Mouse (Mus musculus): ENCODE measurements around the gene Acvr1. TPM values are rescaled to one million over a fixed set of nuclear protein-coding genes. Genes with fewer than 3 reads are reported as not detected.
A peak's percentile ranks its signal among the peaks of the same experiment; 100 is the strongest.

Gene Acvr1
- polyA plus RNA-seq, 1 experiment from 2014 or later, result 7.4 TPM

DNA sequence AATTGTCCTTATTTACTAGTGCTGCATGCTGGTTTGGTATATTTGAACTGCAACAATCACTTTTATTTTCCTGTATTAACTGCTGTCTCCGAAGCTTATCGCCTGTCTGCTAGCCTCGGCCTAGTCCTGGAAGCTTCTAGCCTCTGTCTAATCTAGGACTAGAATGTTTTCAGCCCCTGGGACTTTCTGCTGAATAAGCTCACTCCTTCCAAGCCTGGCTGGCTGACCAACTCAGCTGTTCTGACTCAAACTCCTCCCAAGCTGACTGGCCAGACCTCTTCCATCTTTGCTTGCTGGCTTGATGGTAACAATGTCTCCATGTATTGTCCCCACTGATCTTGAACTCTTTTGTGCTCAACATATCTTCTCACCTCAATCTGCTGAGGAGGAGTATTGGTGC lies 71.7 kb downstream of the Acvr1 start:
- Histone ChIP-seq H3K27ac (ENCODE audit: low read length) (no peak overlapping the region), H3K4me2 (ENCODE audit: low read length) (no peak overlapping the region), H3K4me1 (replicated peaks; ENCODE audit: control insufficient read depth, insufficient read depth, low read length) (0 out of 2 replicates have a peak, but pooled peaks cover 2% of the 10 kb centered on the region), H3K9me3 (ENCODE audit: control insufficient read depth, low read length) (peaks cover 3% of the 10 kb centered on the region; the same call in 1 of the 2 replicates), H3K4me3 (replicated peaks; ENCODE audit: low read length) (no peak overlapping the region), H3K9ac (replicated peaks; ENCODE audit: low read depth, low read length) (no peak overlapping the region), H3K36me3 (ENCODE audit: control insufficient read depth, insufficient read depth) (no peaks in the 10 kb centered on the region), H3K27me3 (replicated peaks; ENCODE audit: control insufficient read depth, insufficient read depth, low read length) (no peaks in the 10 kb centered on the region)
- ATAC-seq, result no peak
- 88% methylated on average over 3 of the region's 3 CpGs for WGBS

DNA sequence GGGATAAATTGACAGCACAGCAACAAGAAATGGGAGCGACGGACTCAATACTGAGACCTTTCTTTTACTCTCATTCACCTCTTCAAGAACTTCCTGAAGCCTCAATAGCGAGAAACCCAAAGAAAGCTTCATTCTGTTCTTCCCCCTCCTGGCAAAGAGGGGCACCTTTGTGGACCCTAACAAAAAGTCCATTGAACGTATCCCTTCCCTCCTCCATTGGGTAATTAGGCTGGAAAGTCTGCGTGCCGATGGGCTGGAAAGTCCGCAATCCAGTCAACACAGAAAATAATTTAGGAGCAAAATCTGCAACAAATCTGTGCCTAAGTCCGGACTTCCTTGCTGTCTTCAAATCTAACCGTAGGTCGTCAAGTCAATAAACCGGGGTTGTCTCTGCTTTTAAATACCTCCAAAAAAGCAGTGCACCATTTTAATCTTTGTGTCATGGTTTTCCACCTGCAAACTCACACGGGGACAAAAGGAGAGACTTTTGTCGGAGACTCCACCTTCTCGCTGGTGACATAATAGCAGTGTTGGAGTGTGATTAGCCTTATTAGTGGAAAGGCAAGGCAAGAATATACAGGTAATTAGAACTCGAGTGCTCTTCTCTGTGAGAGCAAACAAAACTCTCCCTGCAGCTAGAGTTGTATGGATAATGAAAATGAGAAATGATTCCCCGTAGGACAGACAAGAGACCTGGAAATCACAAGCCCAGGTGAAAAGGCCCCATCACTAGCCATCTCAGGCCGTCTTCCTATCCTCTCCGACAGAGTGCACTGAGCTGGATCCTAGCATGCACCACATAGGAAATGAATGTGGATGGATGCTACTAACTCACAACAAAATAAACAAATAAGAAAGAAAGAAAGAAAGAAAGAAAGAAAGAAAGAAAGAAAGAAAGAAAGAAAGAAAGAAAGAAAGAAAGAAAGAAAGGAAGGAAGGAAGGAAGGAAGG lies 73.0 kb downstream of the Acvr1 start:
- Histone ChIP-seq H3K9me3 (ENCODE audit: control insufficient read depth, low read length) (peaks cover 3% of the 10 kb centered on the region; the same call in 1 of the 2 replicates), H3K4me3 (replicated peaks; ENCODE audit: low read length) (no peak overlapping the region), H3K27ac (ENCODE audit: low read length) (no peak overlapping the region), H3K27me3 (replicated peaks; ENCODE audit: control insufficient read depth, insufficient read depth, low read length) (no peaks in the 10 kb centered on the region), H3K4me2 (ENCODE audit: low read length) (peak overlapping the region; percentile 10; the same call in 1 of the 2 replicates), H3K9ac (replicated peaks; ENCODE audit: low read depth, low read length) (no peak overlapping the region), H3K36me3 (ENCODE audit: control insufficient read depth, insufficient read depth) (no peaks in the 10 kb centered on the region), H3K4me1 (replicated peaks; ENCODE audit: control insufficient read depth, insufficient read depth, low read length) (0 out of 2 replicates have a peak, but pooled peaks cover 2% of the 10 kb centered on the region)
- WGBS, result 14% methylated on average over 18 of the region's 18 CpGs
- ATAC-seq, result no peak

DNA sequence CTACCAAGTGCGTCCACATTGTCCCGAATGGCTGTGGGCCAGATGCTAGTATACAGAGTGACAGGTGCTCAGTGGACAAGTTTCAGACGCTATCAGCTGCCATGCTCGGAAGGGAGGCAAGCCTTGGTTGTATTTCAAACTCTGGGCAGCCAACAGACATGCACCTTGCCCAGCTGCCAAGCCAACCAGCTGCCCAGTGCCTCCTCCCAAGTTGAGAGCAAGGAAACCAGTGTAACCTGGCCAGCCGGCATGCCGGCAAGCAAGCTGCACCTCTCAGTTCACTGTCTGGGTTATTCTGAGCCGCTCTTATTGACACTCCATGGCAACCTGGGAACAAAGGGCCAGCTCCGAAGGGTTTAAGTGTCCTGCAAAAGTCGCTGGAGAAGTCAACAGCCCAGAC lies 77.7 kb downstream of the Acvr1 start:
- no peak overlapping the region for H3K27ac ChIP-seq (ENCODE audit: low read length)
- ATAC-seq, result no peak
- peaks cover 3% of the 10 kb centered on the region; the same call in 1 of the 2 replicates for H3K9me3 ChIP-seq (ENCODE audit: control insufficient read depth, low read length)
- 78% methylated on average over 9 of the region's 9 CpGs for WGBS
- no peaks in the 10 kb centered on the region for H3K36me3 ChIP-seq (ENCODE audit: control insufficient read depth, insufficient read depth)
- H3K4me1 ChIP-seq (replicated peaks; ENCODE audit: control insufficient read depth, insufficient read depth, low read length), result peaks cover 30% of the 10 kb centered on the region
- H3K4me2 ChIP-seq (ENCODE audit: low read length), result no peak overlapping the region
- H3K27me3 ChIP-seq (replicated peaks; ENCODE audit: control insufficient read depth, insufficient read depth, low read length), result no peaks in the 10 kb centered on the region
- no peak overlapping the region for H3K4me3 ChIP-seq (replicated peaks; ENCODE audit: low read length)
- no peak overlapping the region for H3K9ac ChIP-seq (replicated peaks; ENCODE audit: low read depth, low read length)

DNA sequence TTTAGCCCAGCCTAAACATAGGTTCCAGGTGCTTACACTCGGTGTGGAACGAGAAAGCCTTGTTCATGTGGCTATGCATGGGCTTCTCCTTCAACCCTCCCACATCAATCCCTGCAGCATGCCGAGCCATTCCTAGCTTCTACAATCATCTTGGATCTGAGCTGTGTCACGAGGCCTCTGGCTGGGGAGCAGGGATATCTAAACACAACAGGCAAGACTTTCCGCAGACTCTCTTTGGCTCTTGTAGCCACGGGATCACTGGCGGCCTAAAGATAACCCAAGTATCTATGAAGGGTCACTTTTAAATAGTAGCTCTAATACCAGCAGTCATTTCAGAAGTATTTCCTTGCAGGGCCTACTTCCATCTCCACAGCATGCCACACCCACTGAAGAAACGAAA lies 78.6 kb downstream of the Acvr1 start:
- Histone ChIP-seq H3K27ac (ENCODE audit: low read length) (no peak overlapping the region), H3K27me3 (replicated peaks; ENCODE audit: control insufficient read depth, insufficient read depth, low read length) (no peaks in the 10 kb centered on the region), H3K4me1 (replicated peaks; ENCODE audit: control insufficient read depth, insufficient read depth, low read length) (peaks cover 32% of the 10 kb centered on the region), H3K9me3 (ENCODE audit: control insufficient read depth, low read length) (peaks cover 3% of the 10 kb centered on the region; the same call in 1 of the 2 replicates), H3K4me3 (replicated peaks; ENCODE audit: low read length) (no peak overlapping the region), H3K4me2 (ENCODE audit: low read length) (no peak overlapping the region), H3K36me3 (ENCODE audit: control insufficient read depth, insufficient read depth) (no peaks in the 10 kb centered on the region), H3K9ac (replicated peaks; ENCODE audit: low read depth, low read length) (no peak overlapping the region)
- no peak for ATAC-seq
- WGBS, result 94% methylated on average over 8 of the region's 8 CpGs

DNA sequence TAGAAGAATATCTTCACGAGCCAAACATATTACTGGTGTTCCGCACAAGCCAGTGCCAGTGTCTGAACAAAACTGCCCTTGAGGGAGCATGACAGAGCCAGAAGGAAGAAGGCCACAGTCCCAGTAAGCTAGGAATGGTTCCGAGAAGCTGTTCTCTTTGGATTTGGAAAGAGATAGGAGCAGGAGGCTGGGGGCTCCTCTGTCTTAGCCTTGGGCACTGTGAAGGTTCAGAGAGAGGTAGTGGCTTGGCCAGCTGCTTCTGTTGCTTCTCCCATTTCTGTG lies 79.7 kb downstream of the Acvr1 start:
- Histone ChIP-seq H3K4me3 (replicated peaks; ENCODE audit: low read length) (no peak overlapping the region), H3K4me2 (ENCODE audit: low read length) (no peak overlapping the region), H3K27ac (ENCODE audit: low read length) (no peak overlapping the region), H3K4me1 (replicated peaks; ENCODE audit: control insufficient read depth, insufficient read depth, low read length) (peaks cover 32% of the 10 kb centered on the region), H3K27me3 (replicated peaks; ENCODE audit: control insufficient read depth, insufficient read depth, low read length) (no peaks in the 10 kb centered on the region), H3K9me3 (ENCODE audit: control insufficient read depth, low read length) (peaks cover 3% of the 10 kb centered on the region; the same call in 1 of the 2 replicates), H3K36me3 (ENCODE audit: control insufficient read depth, insufficient read depth) (no peaks in the 10 kb centered on the region), H3K9ac (replicated peaks; ENCODE audit: low read depth, low read length) (no peak overlapping the region)
- no peak for ATAC-seq
- 68% methylated on average over 3 of the region's 3 CpGs for WGBS

DNA sequence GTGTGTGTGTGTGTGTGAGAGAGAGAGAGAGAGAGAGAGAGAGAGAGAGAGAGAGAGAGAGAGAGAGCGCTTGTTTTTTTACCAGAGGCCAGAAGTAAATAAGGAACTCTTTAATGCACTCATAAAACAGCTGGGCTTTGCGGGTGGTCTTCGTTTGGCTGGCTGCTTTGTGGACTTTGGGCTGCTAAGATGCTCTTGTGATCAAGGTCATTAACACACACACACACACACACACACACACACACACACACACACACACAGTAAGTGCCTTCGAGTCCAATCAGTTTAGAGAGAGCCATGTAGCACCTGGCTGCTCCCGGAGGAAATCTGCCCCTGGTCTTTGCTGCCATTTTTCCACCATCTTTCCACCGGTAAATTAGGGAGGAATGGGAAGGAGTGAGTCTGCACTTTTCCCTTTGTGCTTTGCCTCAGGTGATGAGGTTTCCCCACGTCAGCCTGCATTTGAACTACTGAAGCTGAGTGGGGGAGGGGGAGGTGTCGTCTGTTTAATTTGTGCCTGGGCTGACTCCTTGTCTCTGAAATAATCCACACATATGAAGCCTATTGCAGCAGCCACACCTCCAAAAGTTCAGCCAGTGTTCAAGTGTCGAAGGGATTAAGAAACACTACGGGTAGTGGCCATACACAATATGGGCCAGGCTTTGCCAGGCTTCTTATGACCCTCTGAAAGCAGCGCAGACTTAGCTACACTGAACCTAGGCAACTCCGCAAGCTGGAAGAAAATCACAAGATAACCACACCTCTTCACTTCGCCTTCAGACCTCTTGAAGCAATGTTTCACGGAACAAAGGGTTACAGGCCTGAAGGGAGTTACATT lies 80.3 kb downstream of the Acvr1 start:
- Histone ChIP-seq H3K4me1 (replicated peaks; ENCODE audit: control insufficient read depth, insufficient read depth, low read length) (peaks cover 32% of the 10 kb centered on the region), H3K4me3 (replicated peaks; ENCODE audit: low read length) (no peak overlapping the region), H3K9ac (replicated peaks; ENCODE audit: low read depth, low read length) (no peak overlapping the region), H3K36me3 (ENCODE audit: control insufficient read depth, insufficient read depth) (no peaks in the 10 kb centered on the region), H3K9me3 (ENCODE audit: control insufficient read depth, low read length) (peaks cover 3% of the 10 kb centered on the region; the same call in 1 of the 2 replicates), H3K27me3 (replicated peaks; ENCODE audit: control insufficient read depth, insufficient read depth, low read length) (no peaks in the 10 kb centered on the region), H3K4me2 (ENCODE audit: low read length) (no peak overlapping the region), H3K27ac (ENCODE audit: low read length) (no peak overlapping the region)
- 44% methylated on average over 14 of the region's 14 CpGs for WGBS
- ATAC-seq, result no peak

DNA sequence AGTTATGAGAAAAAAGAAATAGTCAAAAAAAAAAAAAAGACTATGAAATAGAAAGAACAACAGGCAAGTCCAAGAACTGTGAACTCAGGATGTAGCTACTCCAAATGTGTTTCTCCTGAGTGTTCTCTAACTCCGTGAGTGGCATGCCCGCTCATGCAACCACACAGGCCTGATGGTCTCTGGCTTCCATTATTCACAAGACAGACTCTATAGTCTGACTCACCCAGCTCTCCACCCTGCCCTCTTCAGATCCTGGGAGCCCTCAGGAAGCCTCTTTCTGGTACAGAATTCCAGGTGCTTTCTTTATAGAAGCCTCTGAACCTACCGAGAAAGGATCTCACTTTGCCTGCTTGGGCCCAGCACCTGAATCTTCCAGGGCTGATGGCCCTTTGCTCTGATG lies 81.3 kb downstream of the Acvr1 start:
- no peak overlapping the region for H3K4me2 ChIP-seq (ENCODE audit: low read length)
- H3K9me3 ChIP-seq (ENCODE audit: control insufficient read depth, low read length), result no peaks in the 10 kb centered on the region
- no peaks in the 10 kb centered on the region for H3K27me3 ChIP-seq (replicated peaks; ENCODE audit: control insufficient read depth, insufficient read depth, low read length)
- no peak overlapping the region for H3K9ac ChIP-seq (replicated peaks; ENCODE audit: low read depth, low read length)
- 55% methylated on average over 3 of the region's 3 CpGs for WGBS
- no peaks in the 10 kb centered on the region for H3K36me3 ChIP-seq (ENCODE audit: control insufficient read depth, insufficient read depth)
- ATAC-seq, result no peak
- no peak overlapping the region for H3K27ac ChIP-seq (ENCODE audit: low read length)
- H3K4me1 ChIP-seq (replicated peaks; ENCODE audit: control insufficient read depth, insufficient read depth, low read length), result peaks cover 32% of the 10 kb centered on the region
- no peak overlapping the region for H3K4me3 ChIP-seq (replicated peaks; ENCODE audit: low read length)

DNA sequence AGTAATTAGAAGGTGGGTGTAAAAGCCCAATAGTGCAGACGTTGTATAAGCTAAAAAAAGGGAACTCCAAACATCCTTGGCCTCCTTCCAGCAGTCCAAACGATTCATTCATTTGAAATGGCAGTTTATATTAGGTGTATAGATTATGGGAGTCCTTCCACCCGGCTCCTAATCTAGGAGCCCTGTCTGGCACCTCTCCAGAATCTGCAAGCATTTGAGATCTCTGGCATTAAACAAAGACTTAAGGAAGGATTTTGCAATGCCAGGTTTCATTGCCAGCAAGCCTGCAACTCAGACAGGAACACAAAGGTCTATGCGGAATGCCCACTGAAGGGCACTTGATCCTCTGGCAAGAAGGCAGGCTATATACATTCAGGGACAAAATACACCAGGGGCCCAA lies 81.8 kb downstream of the Acvr1 start:
- no peak overlapping the region for H3K4me2 ChIP-seq (ENCODE audit: low read length)
- H3K36me3 ChIP-seq (ENCODE audit: control insufficient read depth, insufficient read depth), result no peaks in the 10 kb centered on the region
- H3K9ac ChIP-seq (replicated peaks; ENCODE audit: low read depth, low read length), result no peak overlapping the region
- no peaks in the 10 kb centered on the region for H3K27me3 ChIP-seq (replicated peaks; ENCODE audit: control insufficient read depth, insufficient read depth, low read length)
- no peaks in the 10 kb centered on the region for H3K9me3 ChIP-seq (ENCODE audit: control insufficient read depth, low read length)
- H3K4me3 ChIP-seq (replicated peaks; ENCODE audit: low read length), result no peak overlapping the region
- H3K27ac ChIP-seq (ENCODE audit: low read length), result no peak overlapping the region
- H3K4me1 ChIP-seq (replicated peaks; ENCODE audit: control insufficient read depth, insufficient read depth, low read length), result peaks cover 32% of the 10 kb centered on the region
- 9% methylated on average over 4 of the region's 4 CpGs for WGBS
- ATAC-seq, result no peak

DNA sequence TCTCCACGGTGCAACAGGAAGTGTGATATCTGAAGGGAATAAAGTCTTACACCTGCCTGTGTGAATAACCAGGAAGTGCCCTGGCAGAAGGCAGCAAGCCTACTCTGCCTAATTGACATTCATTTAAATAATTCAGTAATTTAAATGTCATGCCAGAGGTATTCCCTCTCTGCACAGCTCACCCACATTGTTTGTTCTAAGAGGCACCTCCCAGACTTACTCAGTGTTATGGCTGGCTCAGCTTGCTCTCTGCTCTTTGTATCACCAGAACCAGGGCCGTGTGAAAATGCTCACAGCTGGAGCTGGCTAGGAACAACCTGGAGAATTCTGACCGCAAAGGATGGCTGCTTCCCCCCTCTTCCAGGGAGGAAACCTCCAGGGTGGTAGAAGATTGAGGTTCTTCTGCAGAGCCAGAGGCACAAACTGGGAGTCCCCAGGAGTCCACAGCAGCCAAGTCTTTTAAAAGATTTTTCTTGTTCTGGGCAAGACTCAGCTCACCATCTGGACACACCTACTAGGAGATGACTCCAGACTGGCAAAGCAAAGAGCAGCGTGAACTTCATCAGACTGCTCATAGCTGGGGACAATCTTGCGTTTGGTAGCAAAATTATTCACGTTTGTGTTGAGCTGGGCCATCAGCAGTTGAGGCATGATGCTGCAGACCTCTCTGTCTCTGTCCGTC lies 82.5 kb downstream of the Acvr1 start:
- Histone ChIP-seq H3K36me3 (ENCODE audit: control insufficient read depth, insufficient read depth) (no peaks in the 10 kb centered on the region), H3K9ac (replicated peaks; ENCODE audit: low read depth, low read length) (no peak overlapping the region), H3K4me1 (replicated peaks; ENCODE audit: control insufficient read depth, insufficient read depth, low read length) (peaks cover 32% of the 10 kb centered on the region), H3K27ac (ENCODE audit: low read length) (0 out of 2 replicates have a peak overlapping the region, but pooled peaks have one; percentile 17), H3K27me3 (replicated peaks; ENCODE audit: control insufficient read depth, insufficient read depth, low read length) (no peaks in the 10 kb centered on the region), H3K4me2 (ENCODE audit: low read length) (no peak overlapping the region), H3K9me3 (ENCODE audit: control insufficient read depth, low read length) (no peaks in the 10 kb centered on the region), H3K4me3 (replicated peaks; ENCODE audit: low read length) (no peak overlapping the region)
- ATAC-seq, result peak; percentile 63
- WGBS, result 42% methylated on average over 7 of the region's 7 CpGs

Data from forebrain, embryonic 16.5 days (tissue).